Mouse (Mus musculus) spleen, embryonic (tissue): ENCODE data around the gene Ttc30a1.
"Not testable (repeated sequence)": the region's sequence is repeated elsewhere in the genome, so short reads cannot be mapped to it uniquely, and the experiment has no call there.

Source experiments
- CTCF ChIA-PET: fragments of 350-600 bp; sonication (Branson Sonifier 250); formaldehyde crosslinking; loops from one replicate; lab custom pipeline; 2022; lab: Charles Lee

The Ttc30a1 gene

DNA sequence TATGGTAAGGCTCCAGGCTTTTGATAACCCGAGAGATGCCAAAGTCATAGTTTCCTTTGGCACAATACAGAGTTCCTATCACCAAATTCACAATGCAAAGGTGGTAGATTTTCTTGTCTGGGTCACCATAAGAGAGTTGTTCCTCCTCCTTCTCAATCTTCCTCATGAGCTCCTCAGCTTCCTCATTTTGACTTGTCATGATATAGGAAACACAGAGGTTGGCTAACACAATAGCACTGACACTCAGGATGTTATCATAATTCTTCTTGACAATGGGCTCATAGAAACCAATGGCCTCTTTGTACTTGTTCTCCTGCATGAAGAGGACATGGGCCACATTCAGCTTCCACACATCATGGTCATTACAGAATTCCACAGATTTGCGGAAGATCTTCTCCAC is 45.1 kb downstream of the Ttc30a1 start:
- CTCF ChIA-PET: not testable (repeated sequence)

DNA sequence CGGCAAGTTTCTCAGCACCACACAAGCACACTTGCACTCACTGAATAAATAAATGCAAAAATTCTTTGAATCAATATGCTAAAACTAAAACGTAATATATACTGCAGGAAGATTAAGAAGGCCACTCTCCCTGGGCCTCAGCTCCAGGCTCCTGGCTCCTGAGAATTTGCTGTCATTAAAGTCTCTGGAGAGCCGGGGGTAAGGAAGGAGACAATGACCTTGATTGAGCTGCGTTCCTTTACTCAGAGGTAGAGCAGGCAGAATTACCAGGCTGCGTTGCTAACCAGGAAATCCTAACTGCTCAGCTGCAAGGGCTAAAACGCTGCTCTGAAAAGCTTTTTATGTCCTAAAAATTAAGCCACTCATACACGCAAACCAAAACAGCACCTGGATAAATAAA is 48.2 kb downstream of the Ttc30a1 start:
- CTCF ChIA-PET: no interaction called here

DNA sequence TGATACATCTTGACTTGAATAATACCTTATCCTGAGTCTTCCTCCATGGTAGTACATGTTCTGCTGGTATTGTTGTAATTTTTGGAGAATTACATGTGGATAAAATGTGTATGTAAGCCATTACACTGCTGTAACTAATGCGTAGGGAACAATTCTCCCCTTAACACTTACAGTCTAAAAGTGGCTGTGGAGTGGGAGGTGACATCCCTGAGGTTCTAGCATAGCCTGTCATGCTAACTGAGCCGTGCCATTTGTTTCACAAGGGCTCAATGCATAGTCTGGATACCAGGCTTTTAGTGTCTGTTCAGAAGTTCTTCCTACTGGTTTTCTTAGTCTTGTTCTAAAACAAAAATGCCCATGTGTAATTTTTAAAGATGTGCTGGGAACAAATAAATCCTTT is 50.8 kb downstream of the Ttc30a1 start:
- CTCF ChIA-PET: no interaction called here

DNA sequence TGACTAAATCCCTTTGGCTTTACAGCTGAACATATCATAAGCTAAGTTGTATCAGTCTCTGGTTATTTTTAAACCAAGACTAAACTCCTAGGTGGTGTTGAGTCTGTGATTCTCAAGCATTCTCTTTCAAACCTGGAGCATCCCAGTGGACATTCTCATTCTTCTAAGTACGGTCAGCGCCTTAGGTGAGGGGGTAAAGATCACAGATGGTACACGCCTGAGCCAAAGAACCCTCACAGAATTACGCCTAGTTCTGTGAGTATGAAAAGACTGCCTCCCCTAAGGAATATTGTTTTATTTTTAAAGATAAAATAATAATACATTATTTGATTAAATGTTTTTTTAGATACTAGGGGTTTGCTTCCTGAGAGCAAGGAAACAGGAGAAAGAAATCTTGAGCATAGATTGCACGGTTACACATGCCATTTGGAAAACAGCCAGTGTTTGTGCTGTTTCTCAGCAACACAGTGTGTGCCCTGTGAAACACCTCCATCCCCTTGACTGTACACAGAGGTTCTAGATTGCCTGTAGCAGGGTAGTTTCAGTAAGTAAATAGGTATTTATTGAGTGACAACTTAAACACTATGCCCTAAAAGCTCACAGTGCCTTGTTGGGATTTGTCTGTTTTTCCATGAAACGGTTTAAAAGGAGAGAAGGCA is 51.9 kb downstream of the Ttc30a1 start:
- CTCF ChIA-PET: interaction anchor here (0.6 kb wide), 1 partner anchor 192 kb away, joined by 7 read pairs; no protein-coding TSS in a partner anchor

DNA sequence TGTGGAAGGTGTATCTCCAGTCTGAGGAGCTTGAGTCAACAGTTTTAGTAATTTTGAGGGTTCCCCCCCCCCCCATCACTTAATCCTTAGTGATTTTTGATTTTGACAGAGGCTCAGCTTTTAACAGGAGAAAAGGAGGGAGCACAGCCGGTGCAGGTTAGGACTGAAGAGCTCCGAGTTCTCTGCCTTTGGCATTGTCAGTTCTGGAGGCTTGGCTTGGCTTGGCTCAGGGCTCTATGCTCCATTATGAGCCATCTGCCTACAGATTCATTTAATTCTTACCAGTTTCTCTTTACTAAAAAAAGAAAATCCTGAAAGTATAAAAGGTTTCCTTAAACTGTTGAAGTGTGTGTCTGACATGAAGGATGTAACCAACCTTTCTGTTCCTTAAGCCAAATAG is 52.6 kb downstream of the Ttc30a1 start:
- CTCF ChIA-PET: interaction anchor here (0.6 kb wide), 1 partner anchor 191 kb away, joined by 7 read pairs; no protein-coding TSS in a partner anchor
